Mouse (Mus musculus) MEL (cell line): ENCODE measurements around the gene Sipa1l1. TPM values are rescaled to one million over a fixed set of nuclear protein-coding genes. Genes with fewer than 3 reads are reported as not detected.

Experiments used
- DNase-seq: peaks from one replicate; pipeline ENCODE4 v3.0.0; 2011; ENCODE audit warnings: low read depth, low spot score
- H3K27ac ChIP-seq: 2 replicates; pipeline ENCODE4 v1.5.1; 2012; ENCODE audit warnings: low read depth, mild to moderate bottlenecking, control low read depth, low read length, moderate library complexity; ENCODE audit not compliant: control insufficient read depth
- H3K27me3 ChIP-seq, 2 experiments: fragments of 150-350 bp in 1 of 2; sonication (generic) in 1 of 2; 2 replicates each; pipeline ENCODE4 v1.6.1; 2012; ENCODE audit warnings: low read length in 2 of 2, mild to moderate bottlenecking in 2 of 2, improper control_type of control experiment in 1 of 2, moderate library complexity in 1 of 2; ENCODE audit not compliant: insufficient read depth in 2 of 2, control insufficient read depth in 1 of 2
- H3K36me3 ChIP-seq, 2 experiments: 2 replicates each; pipeline ENCODE4 v1.6.1; 2012 to 2014; ENCODE audit warnings: low read length in 2 of 2, improper control_type of control experiment in 1 of 2, inconsistent platforms in 1 of 2, mild to moderate bottlenecking in 1 of 2; ENCODE audit not compliant: insufficient read depth in 2 of 2, control insufficient read depth in 1 of 2
- H3K4me1 ChIP-seq, 2 experiments: fragments of 150-350 bp in 1 of 2; sonication (generic) in 1 of 2; 2 replicates each; pipeline ENCODE4 v1.6.1; 2012; ENCODE audit warnings: low read length in 2 of 2, improper control_type of control experiment in 1 of 2, mild to moderate bottlenecking in 1 of 2; ENCODE audit not compliant: insufficient read depth in 2 of 2, control insufficient read depth in 1 of 2
- H3K4me3 ChIP-seq, 2 experiments: fragments of 150-350 bp in 1 of 2; sonication (generic) in 1 of 2; 2 replicates each; pipeline ENCODE4 v1.5.1; 2012; ENCODE audit warnings: low read depth in 2 of 2, low read length in 2 of 2, mild to moderate bottlenecking in 2 of 2, moderate library complexity in 2 of 2, control low read depth in 1 of 2, improper control_type of control experiment in 1 of 2; ENCODE audit not compliant: control insufficient read depth in 1 of 2, insufficient read depth in 1 of 2
- H3K79me2 ChIP-seq: 2 replicates; pipeline ENCODE4 v1.6.1; 2012; ENCODE audit warnings: mild to moderate bottlenecking, low read length, moderate library complexity; ENCODE audit not compliant: control insufficient read depth, poor library complexity, insufficient read depth
- H3K9ac ChIP-seq: 2 replicates; pipeline ENCODE4 v1.6.1; 2012; ENCODE audit warnings: low read depth, mild to moderate bottlenecking, control low read depth, low read length, moderate library complexity; ENCODE audit not compliant: control insufficient read depth, poor library complexity, severe bottlenecking
- H3K9me3 ChIP-seq: fragments of 150-350 bp; sonication (generic); replicated peaks from 2 replicates; pipeline ENCODE4 v1.6.1; 2012; ENCODE audit warnings: mild to moderate bottlenecking, low read length, improper control_type of control experiment, moderate library complexity; ENCODE audit not compliant: insufficient read depth
- BHLHE40 ChIP-seq: IDR thresholded peaks from 2 replicates; pipeline ENCODE4 v1.6.1; 2012; ENCODE audit warnings: low read depth, mild to moderate bottlenecking, inconsistent platforms, low read length, improper control_type of control experiment, borderline replicate concordance
- CHD1 ChIP-seq: IDR thresholded peaks from 2 replicates; pipeline ENCODE4 v1.6.1; 2012; ENCODE audit warnings: low read depth, mild to moderate bottlenecking, inconsistent platforms, low read length, improper control_type of control experiment
- E2F4 ChIP-seq: IDR thresholded peaks from 2 replicates; pipeline ENCODE4 v1.6.1; 2011; ENCODE audit warnings: low read depth, low read length, improper control_type of control experiment, borderline replicate concordance
- EP300 ChIP-seq, 2 experiments: IDR thresholded peaks; 2 replicates each; pipeline ENCODE4 v1.6.1; 2011; ENCODE audit warnings: improper control_type of control experiment in 2 of 2, low read length in 2 of 2, low read depth in 1 of 2, mild to moderate bottlenecking in 1 of 2
- ETS1 ChIP-seq: IDR thresholded peaks from 2 replicates; pipeline ENCODE4 v1.6.1; 2012; ENCODE audit warnings: low read depth, mild to moderate bottlenecking, inconsistent platforms, low read length, improper control_type of control experiment, moderate library complexity
- HCFC1 ChIP-seq: IDR thresholded peaks from 2 replicates; pipeline ENCODE4 v1.6.1; 2012; ENCODE audit warnings: low read depth, mild to moderate bottlenecking, inconsistent platforms, low read length, improper control_type of control experiment, moderate library complexity
- JUND ChIP-seq: IDR thresholded peaks from 2 replicates; pipeline ENCODE4 v1.6.1; 2011; ENCODE audit warnings: low read depth, mild to moderate bottlenecking, improper control_type of control experiment, low read length
- KAT2A ChIP-seq: conservative IDR thresholded peaks from 2 replicates; pipeline ENCODE4 v1.6.1; 2012; ENCODE audit warnings: low read depth, low read length, improper control_type of control experiment, inconsistent platforms
- MAFK ChIP-seq: IDR thresholded peaks from 2 replicates; pipeline ENCODE4 v1.6.1; 2011; ENCODE audit warnings: low read depth, mild to moderate bottlenecking, low read length, improper control_type of control experiment, borderline replicate concordance
- MAX ChIP-seq: IDR thresholded peaks from 2 replicates; pipeline ENCODE4 v1.6.1; 2011; ENCODE audit warnings: low read length, improper control_type of control experiment
- MAZ ChIP-seq: IDR thresholded peaks from 2 replicates; pipeline ENCODE4 v1.6.1; 2012; ENCODE audit warnings: low read depth, mild to moderate bottlenecking, inconsistent platforms, low read length, improper control_type of control experiment
- MEF2A ChIP-seq: IDR thresholded peaks from 2 replicates; pipeline ENCODE4 v1.6.1; 2014; ENCODE audit warnings: low read depth, mild to moderate bottlenecking, inconsistent platforms, low read length, improper control_type of control experiment; ENCODE audit not compliant: poor library complexity, insufficient replicate concordance, severe bottlenecking; ENCODE audit errors: extremely low read depth
- MYC ChIP-seq: IDR thresholded peaks from 2 replicates; pipeline ENCODE4 v1.6.1; 2011; ENCODE audit warnings: low read depth, mild to moderate bottlenecking, low read length, improper control_type of control experiment, moderate library complexity
- NRF1 ChIP-seq: IDR thresholded peaks from 2 replicates; pipeline ENCODE4 v1.6.1; 2014; ENCODE audit warnings: low read depth, mild to moderate bottlenecking, inconsistent platforms, low read length, improper control_type of control experiment, moderate library complexity; ENCODE audit not compliant: poor library complexity, insufficient read depth, severe bottlenecking
- POLR2AphosphoS5 ChIP-seq: IDR thresholded peaks from 2 replicates; pipeline ENCODE4 v1.6.1; 2012; ENCODE audit warnings: low read depth, borderline replicate concordance, mild to moderate bottlenecking, inconsistent platforms, low read length, moderate library complexity, mixed read lengths
- RAD21 ChIP-seq: IDR thresholded peaks from 2 replicates; pipeline ENCODE4 v1.6.1; 2011; ENCODE audit warnings: mild to moderate bottlenecking, low read depth, low read length, improper control_type of control experiment
- RCOR1 ChIP-seq: IDR thresholded peaks from 2 replicates; pipeline ENCODE4 v1.6.1; 2012; ENCODE audit warnings: low read depth, mild to moderate bottlenecking, inconsistent platforms, low read length, improper control_type of control experiment
- SIN3A ChIP-seq: IDR thresholded peaks from 2 replicates; pipeline ENCODE4 v1.6.1; 2012; ENCODE audit warnings: low read length, improper control_type of control experiment, inconsistent platforms
- TCF12 ChIP-seq: IDR thresholded peaks from 2 replicates; pipeline ENCODE4 v1.6.1; 2014; ENCODE audit warnings: low read depth, mild to moderate bottlenecking, inconsistent platforms, low read length, improper control_type of control experiment, moderate library complexity
- USF1 ChIP-seq: IDR thresholded peaks from 2 replicates; pipeline ENCODE4 v1.6.1; 2014; ENCODE audit warnings: low read depth, mild to moderate bottlenecking, inconsistent platforms, low read length, improper control_type of control experiment, moderate library complexity
- USF2 ChIP-seq, 2 experiments: IDR thresholded peaks; 2 replicates each; pipeline ENCODE4 v1.6.1; 2011 to 2012; ENCODE audit warnings: improper control_type of control experiment in 2 of 2, low read length in 2 of 2, borderline replicate concordance in 1 of 2, inconsistent platforms in 1 of 2, low read depth in 1 of 2, mild to moderate bottlenecking in 1 of 2; ENCODE audit not compliant: insufficient read depth in 1 of 2
- ZKSCAN1 ChIP-seq: IDR thresholded peaks from 2 replicates; pipeline ENCODE4 v1.6.1; 2012; ENCODE audit warnings: low read depth, mild to moderate bottlenecking, inconsistent platforms, low read length, improper control_type of control experiment, moderate library complexity
- ZNF384 ChIP-seq: IDR thresholded peaks from 2 replicates; pipeline ENCODE4 v1.6.1; 2012; ENCODE audit warnings: low read depth, mild to moderate bottlenecking, inconsistent platforms, low read length, improper control_type of control experiment
- polyA plus RNA-seq, 2 experiments: library from polyadenylated mRNA; stranded (reverse) in 1 of 2; unstranded in 1 of 2; fragments of >175 nt in 1 of 2; fragments of >200 nt in 1 of 2; gene quantifications; 2 replicates each; pipeline versions ENCODE4 v1.2.1 to v1.2.4; 2012; ENCODE audit warnings: low replicate concordance in 2 of 2, low read depth in 1 of 2; ENCODE audit not compliant: insufficient read length in 2 of 2, insufficient read depth in 1 of 2, missing spikeins in 1 of 2
- total RNA-seq: library from RNA; depleted of rRNA; stranded (reverse); fragments of 300-350 nt; gene quantifications from 2 replicates; pipeline ENCODE4 v1.2.3, GENCODE M21; 2012

Sipa1l1 gene
- total and polyA plus RNA-seq, 3 experiments = 18.1 to 42.7 (median 19.3) TPM

DNA sequence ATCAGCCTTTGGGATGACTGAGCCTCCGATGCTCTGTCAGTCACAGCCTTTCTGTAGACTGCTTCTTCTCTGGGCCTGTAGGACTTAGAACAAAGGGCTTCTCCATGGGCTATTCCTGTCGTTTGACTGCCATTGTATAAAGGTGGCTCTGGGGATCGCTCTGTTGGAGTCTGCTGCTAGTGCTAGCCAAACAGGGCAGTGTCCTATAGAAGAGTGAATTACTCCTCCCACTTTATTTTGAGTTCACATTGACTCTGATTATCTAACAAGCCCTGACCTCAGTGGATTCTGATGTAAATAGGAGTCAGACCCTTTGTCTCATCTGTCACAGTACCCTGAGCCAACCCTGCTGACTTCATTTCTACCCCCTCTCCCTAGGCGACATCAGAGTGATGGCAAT, 264.2 kb downstream of the Sipa1l1 start:
- Histone ChIP-seq H3K36me3 (no peaks in the 10 kb centered on the region; a peak in 2 of 4 replicates), H3K4me1 (no peaks in the 10 kb centered on the region), H3K9ac (no peak overlapping the region), H3K79me2 (no peaks in the 10 kb centered on the region), H3K4me3 (no peak overlapping the region), H3K9me3 (no peaks in the 10 kb centered on the region), H3K27me3 (no peaks in the 10 kb centered on the region), H3K27ac (no peak overlapping the region)
- TF ChIP-seq ZKSCAN1 (no peak), CHD1 (no peak), ETS1 (no peak), RCOR1 (no peak), USF2 (IDR thresholded peaks at IDR 0.05; ENCODE audit: borderline replicate concordance in 1 of 2, insufficient read depth in 1 of 2, low read depth in 1 of 2, low read length in 2 of 2) (no peak), MAX (no peak), KAT2A (no peak), ZNF384 (no peak), BHLHE40 (no peak), MEF2A (no peak)
- no peak for DNase-seq

DNA sequence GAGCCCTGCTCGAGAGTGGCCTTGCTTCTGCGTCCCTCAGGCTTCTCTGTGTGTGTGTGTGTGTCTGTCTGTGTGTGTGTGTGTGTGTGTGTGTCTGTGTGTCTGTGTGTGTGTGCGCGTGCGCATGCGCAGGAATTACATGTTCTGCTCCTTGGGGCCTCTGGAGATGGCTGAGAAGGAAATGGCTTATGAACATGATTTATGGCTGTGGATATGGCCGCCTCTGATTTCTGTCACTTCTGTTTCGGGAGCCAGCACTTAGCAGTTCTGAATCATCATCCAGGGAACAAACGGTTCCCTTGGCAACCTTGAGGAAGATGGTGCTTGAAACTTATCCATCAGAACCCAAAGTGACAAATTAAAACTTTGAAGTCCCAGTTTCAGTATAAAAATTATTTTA, 265.5 kb downstream of the Sipa1l1 start:
- TF ChIP-seq TCF12 (no peak), USF1 (no peak), MYC (no peak), RCOR1 (no peak), MAZ (no peak), MEF2A (no peak), ETS1 (no peak), SIN3A (no peak), JUND (no peak), E2F4 (no peak), NRF1 (no peak), EP300 (IDR thresholded peaks at IDR 0.05; ENCODE audit: low read depth in 1 of 2, low read length in 2 of 2) (no peak), RAD21 (no peak), HCFC1 (no peak), ZNF384 (no peak), POLR2AphosphoS5 (no peak), MAFK (no peak)
- Histone ChIP-seq H3K4me3 (no peak overlapping the region), H3K9me3 (no peaks in the 10 kb centered on the region), H3K36me3 (no peaks in the 10 kb centered on the region; a peak in 2 of 4 replicates), H3K79me2 (no peaks in the 10 kb centered on the region), H3K9ac (no peak overlapping the region), H3K4me1 (no peaks in the 10 kb centered on the region), H3K27ac (no peak overlapping the region), H3K27me3 (no peaks in the 10 kb centered on the region)
- DNase-seq = no peak
